Mouse (Mus musculus) hindbrain, embryonic 16.5 days (tissue): Measurements from ENCODE around the gene Sema5a. TPM values are rescaled to one million over a fixed set of nuclear protein-coding genes. Genes with fewer than 3 reads are reported as not detected.

ENCODE experiments used
- ATAC-seq: fragments of 200-750 bp; cut with Nextera tagmentation; 2 replicates; pipeline ENCODE4 v1.8.0; 2017; ENCODE audit warnings: moderate TSS enrichment, moderate library complexity
- H3K27ac ChIP-seq: fragments of 300-500 bp; sonication (generic); 2 replicates; pipeline ENCODE4 v1.5.1; 2014; ENCODE audit warnings: low read depth, mild to moderate bottlenecking, control low read depth, low read length, moderate library complexity
- H3K27me3 ChIP-seq: fragments of 300-500 bp; sonication (generic); replicated peaks from 2 replicates; pipeline ENCODE4 v1.6.1; 2014; ENCODE audit warnings: low read length; ENCODE audit not compliant: control insufficient read depth, insufficient read depth
- H3K36me3 ChIP-seq: fragments of 300-500 bp; sonication (generic); 2 replicates; pipeline ENCODE4 v1.6.1; 2014; ENCODE audit warnings: mild to moderate bottlenecking, low read length, moderate library complexity, mixed read lengths; ENCODE audit not compliant: control insufficient read depth, insufficient read depth
- H3K4me1 ChIP-seq: fragments of 300-500 bp; sonication (generic); 2 replicates; pipeline ENCODE4 v1.6.1; 2014; ENCODE audit warnings: low read depth, low read length; ENCODE audit not compliant: control insufficient read depth, insufficient read depth
- H3K4me2 ChIP-seq: fragments of 300-500 bp; sonication (generic); 2 replicates; pipeline ENCODE4 v1.6.1; 2014; ENCODE audit warnings: mild to moderate bottlenecking, low read length, control low read depth, moderate library complexity
- H3K4me3 ChIP-seq: fragments of 300-500 bp; sonication (generic); 2 replicates; pipeline ENCODE4 v1.5.1; 2014; ENCODE audit warnings: mild to moderate bottlenecking, low read length, control low read depth, moderate library complexity
- H3K9ac ChIP-seq: fragments of 300-500 bp; sonication (generic); 2 replicates; pipeline ENCODE4 v1.6.1; 2014; ENCODE audit warnings: low read depth, mild to moderate bottlenecking, control low read depth, low read length, moderate library complexity
- H3K9me3 ChIP-seq: fragments of 300-500 bp; sonication (generic); 2 replicates; pipeline ENCODE4 v1.6.1; 2014; ENCODE audit warnings: mild to moderate bottlenecking, low read length, moderate library complexity; ENCODE audit not compliant: control insufficient read depth
- WGBS: fragments of 180-500 bp; shearing (Covaris S2); extraction: QIAGEN DNeasy Blood & Tissue Kit; methylation state at CpG from one replicate; pipeline ENCODE4 v1.1.7; 2014; 5-methylcytosine and 5-hydroxymethylcytosine counted together
- polyA plus RNA-seq: library from polyadenylated mRNA; unstranded; fragments of >200 nt; fragmentation: Nextera tagmentation; extraction: Ambion mirVana; gene quantifications from 2 replicates; pipeline ENCODE4 v1.2.1, GENCODE M21; 2015

Sema5a gene
- polyA plus RNA-seq, 1 experiment from 2014 or later, result 10.1 TPM

DNA sequence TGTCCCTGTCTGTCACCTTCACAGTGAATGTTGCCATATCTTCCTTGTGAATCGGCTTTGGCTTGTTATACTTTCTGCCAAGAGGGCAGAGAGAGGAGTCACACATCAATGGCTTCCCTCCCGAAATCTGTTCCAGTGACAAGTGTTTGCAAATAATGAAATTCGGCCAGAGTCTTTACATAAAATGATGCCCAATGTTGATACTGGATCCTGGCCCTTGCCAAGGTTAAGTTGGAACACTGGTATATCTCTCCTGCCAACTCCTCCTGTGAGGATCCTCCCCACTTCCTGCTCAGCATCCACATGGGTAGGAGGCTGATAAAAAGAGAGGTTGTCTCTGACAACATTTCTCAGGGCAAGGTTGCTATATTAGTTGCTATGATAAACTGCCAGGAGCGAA, 252.3 kb downstream of the Sema5a start:
- Histone ChIP-seq H3K4me2 (no peak overlapping the region), H3K9ac (no peak overlapping the region), H3K4me1 (no peaks in the 10 kb centered on the region), H3K9me3 (no peaks in the 10 kb centered on the region), H3K27me3 (no peaks in the 10 kb centered on the region), H3K36me3 (no peaks in the 10 kb centered on the region), H3K4me3 (no peak overlapping the region), H3K27ac (no peak overlapping the region)
- 68% methylated on average over 4 of the region's 4 CpGs for WGBS
- ATAC-seq, result no peak

GRCm38 (mm10) chr15:32505941-32506340, 261.3 kb downstream of the Sema5a start:
- Histone ChIP-seq H3K4me2 (no peak overlapping the region), H3K4me1 (no peaks in the 10 kb centered on the region), H3K9me3 (no peaks in the 10 kb centered on the region), H3K4me3 (no peak overlapping the region), H3K9ac (no peak overlapping the region), H3K27ac (no peak overlapping the region), H3K36me3 (no peaks in the 10 kb centered on the region), H3K27me3 (no peaks in the 10 kb centered on the region)
- ATAC-seq, result no peak
- 86% methylated on average over 2 of the region's 2 CpGs for WGBS

DNA sequence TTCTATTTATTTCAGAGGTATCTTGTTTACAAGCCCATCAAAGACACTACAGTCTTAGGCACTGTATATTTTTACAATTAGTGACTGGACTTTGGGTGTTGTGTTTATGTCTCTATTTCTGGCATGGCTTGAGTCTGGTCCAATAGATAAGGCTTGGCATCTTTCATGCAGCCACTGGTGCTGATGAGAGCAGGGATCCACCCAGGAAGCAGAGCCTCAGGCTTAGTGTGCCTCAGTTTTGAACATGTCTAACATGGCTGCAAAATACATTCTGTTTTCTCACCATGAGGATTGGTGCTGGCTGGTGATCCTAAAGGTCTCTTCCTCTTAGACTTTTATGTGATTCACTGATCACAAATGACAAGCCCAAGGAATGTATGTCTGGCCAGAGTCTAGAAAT, 263.7 kb downstream of the Sema5a start:
- Histone ChIP-seq H3K9me3 (no peaks in the 10 kb centered on the region), H3K27ac (no peak overlapping the region), H3K36me3 (no peaks in the 10 kb centered on the region), H3K4me1 (no peaks in the 10 kb centered on the region), H3K9ac (no peak overlapping the region), H3K4me3 (no peak overlapping the region), H3K27me3 (no peaks in the 10 kb centered on the region), H3K4me2 (no peak overlapping the region)
- no peak for ATAC-seq

DNA sequence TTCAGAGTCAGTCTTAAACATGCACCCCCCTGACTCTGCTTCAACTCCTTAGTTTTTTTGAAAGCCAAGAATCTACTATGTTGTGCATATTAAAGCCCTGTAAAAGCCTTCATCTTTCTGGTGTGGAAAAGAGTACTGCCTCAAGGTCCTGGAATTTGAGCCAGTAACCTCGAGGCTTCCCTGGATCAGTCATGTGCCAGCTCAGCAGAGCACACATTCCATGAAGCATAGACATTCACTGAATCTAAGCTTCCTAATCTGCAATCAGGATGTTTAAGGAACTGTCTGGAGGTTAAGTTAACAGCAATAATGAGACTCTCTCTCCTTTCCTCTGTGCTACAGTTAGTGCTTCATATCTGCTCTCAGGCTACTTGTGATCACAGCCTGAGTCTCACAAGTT, 270.3 kb downstream of the Sema5a start:
- ATAC-seq, result no peak
- WGBS, result 68% methylated on average over 1 of the region's 1 CpGs
- Histone ChIP-seq H3K9me3 (no peaks in the 10 kb centered on the region), H3K4me2 (no peak overlapping the region), H3K27me3 (no peaks in the 10 kb centered on the region), H3K4me3 (no peak overlapping the region), H3K4me1 (no peaks in the 10 kb centered on the region), H3K36me3 (no peaks in the 10 kb centered on the region), H3K27ac (no peak overlapping the region), H3K9ac (no peak overlapping the region)

- H3K36me3 ChIP-seq, result no peaks in the 10 kb centered on the region
- no peak overlapping the region for H3K4me2 ChIP-seq
- no peaks in the 10 kb centered on the region for H3K4me1 ChIP-seq
- no peak overlapping the region for H3K9ac ChIP-seq
- H3K4me3 ChIP-seq, result no peak overlapping the region
- ATAC-seq, result no peak
- no peaks in the 10 kb centered on the region for H3K27me3 ChIP-seq
- no peak overlapping the region for H3K27ac ChIP-seq
- WGBS, result 85% methylated on average over 2 of the region's 2 CpGs
- no peaks in the 10 kb centered on the region for H3K9me3 ChIP-seq
Measured at GRCm38 (mm10) chr15:32517954-32518353, 273.3 kb downstream of the Sema5a start.

- no peaks in the 10 kb centered on the region for H3K36me3 ChIP-seq
- H3K27me3 ChIP-seq, result no peaks in the 10 kb centered on the region
- 79% methylated on average over 3 of the region's 3 CpGs for WGBS
- H3K4me2 ChIP-seq, result no peak overlapping the region
- no peak overlapping the region for H3K9ac ChIP-seq
- no peak overlapping the region for H3K27ac ChIP-seq
- H3K4me3 ChIP-seq, result no peak overlapping the region
- H3K9me3 ChIP-seq, result no peaks in the 10 kb centered on the region
- ATAC-seq, result no peak
- no peaks in the 10 kb centered on the region for H3K4me1 ChIP-seq
Measured at GRCm38 (mm10) chr15:32532539-32532938, 287.9 kb downstream of the Sema5a start.

GRCm38 (mm10) chr15:32533541-32534080, 289.0 kb downstream of the Sema5a start:
- no peaks in the 10 kb centered on the region for H3K4me1 ChIP-seq
- H3K27ac ChIP-seq, result no peak overlapping the region
- WGBS, result 32% methylated on average over 1 of the region's 1 CpGs
- H3K27me3 ChIP-seq, result no peaks in the 10 kb centered on the region
- no peak overlapping the region for H3K9ac ChIP-seq
- no peak overlapping the region for H3K4me3 ChIP-seq
- H3K4me2 ChIP-seq, result no peak overlapping the region
- no peaks in the 10 kb centered on the region for H3K9me3 ChIP-seq
- ATAC-seq, result peak; percentile 70
- H3K36me3 ChIP-seq, result no peaks in the 10 kb centered on the region

DNA sequence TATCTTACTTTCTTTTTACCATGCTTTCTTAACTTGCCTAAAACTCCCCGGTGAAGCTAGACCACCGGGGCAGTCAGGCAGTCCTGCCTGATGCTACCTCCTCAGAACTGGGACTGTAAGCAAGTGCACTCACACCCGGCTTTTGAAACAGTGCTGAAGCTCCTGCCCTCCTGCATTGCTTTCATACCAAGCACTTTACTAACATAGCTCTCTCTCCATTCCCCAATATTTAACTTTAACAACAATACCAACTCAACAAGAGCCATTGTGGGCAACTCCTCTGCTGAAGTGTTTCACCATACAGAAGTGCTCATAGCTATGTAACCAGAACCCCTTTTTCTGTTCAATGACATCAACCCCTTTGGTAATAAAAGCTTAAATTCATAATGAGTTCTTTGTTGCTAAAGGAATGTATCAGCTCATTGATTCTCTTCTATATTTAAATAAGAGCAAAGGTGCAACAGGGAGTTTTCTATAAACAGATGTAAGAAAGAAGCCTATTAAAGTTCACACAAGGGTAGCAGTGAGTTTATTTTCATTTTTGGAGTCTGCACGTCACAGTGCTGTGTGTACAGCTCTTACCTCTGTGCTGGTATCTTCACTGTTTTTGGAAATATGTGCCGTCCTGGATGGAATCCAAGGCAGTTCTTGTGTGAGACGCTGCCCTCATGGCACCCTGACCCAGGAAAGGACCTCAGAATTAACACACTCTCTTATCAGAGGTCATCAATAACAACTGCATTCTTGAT, 292.3 kb downstream of the Sema5a start:
- Histone ChIP-seq H3K9me3 (no peaks in the 10 kb centered on the region), H3K4me2 (no peak overlapping the region), H3K36me3 (no peaks in the 10 kb centered on the region), H3K4me3 (no peak overlapping the region), H3K27ac (no peak overlapping the region), H3K9ac (no peak overlapping the region), H3K27me3 (no peaks in the 10 kb centered on the region), H3K4me1 (no peaks in the 10 kb centered on the region)
- WGBS, result 89% methylated on average over 6 of the region's 6 CpGs
- no peak for ATAC-seq

DNA sequence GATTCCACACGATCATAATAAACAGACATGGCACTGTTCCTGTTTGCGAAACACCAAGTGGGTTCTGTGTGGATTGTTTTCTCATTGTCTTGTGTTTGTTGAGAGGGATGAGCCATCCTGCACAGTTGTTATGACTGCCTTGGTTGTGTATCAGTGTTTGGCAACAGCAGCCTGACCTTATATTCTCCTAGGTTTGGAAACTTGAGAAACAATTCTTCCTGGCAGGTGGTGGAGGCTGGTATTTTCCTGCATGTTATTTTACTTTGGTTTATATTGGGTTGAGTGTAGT, 292.8 kb downstream of the Sema5a start:
- Histone ChIP-seq H3K4me1 (no peaks in the 10 kb centered on the region), H3K27ac (no peak overlapping the region), H3K27me3 (no peaks in the 10 kb centered on the region), H3K9ac (no peak overlapping the region), H3K36me3 (no peaks in the 10 kb centered on the region), H3K9me3 (no peaks in the 10 kb centered on the region), H3K4me3 (no peak overlapping the region), H3K4me2 (no peak overlapping the region)
- WGBS, result 82% methylated on average over 2 of the region's 2 CpGs
- ATAC-seq, result no peak
